Mouse (Mus musculus): ENCODE measurements around the gene Faf1. TPM values are rescaled to one million over a fixed set of nuclear protein-coding genes. Genes with fewer than 3 reads are reported as not detected.

Faf1 gene
- polyA plus RNA-seq (2014; fragmentation: Nextera tagmentation; extraction: Ambion mirVana) = 27.5 and 29.9 TPM in 2 replicates

DNA sequence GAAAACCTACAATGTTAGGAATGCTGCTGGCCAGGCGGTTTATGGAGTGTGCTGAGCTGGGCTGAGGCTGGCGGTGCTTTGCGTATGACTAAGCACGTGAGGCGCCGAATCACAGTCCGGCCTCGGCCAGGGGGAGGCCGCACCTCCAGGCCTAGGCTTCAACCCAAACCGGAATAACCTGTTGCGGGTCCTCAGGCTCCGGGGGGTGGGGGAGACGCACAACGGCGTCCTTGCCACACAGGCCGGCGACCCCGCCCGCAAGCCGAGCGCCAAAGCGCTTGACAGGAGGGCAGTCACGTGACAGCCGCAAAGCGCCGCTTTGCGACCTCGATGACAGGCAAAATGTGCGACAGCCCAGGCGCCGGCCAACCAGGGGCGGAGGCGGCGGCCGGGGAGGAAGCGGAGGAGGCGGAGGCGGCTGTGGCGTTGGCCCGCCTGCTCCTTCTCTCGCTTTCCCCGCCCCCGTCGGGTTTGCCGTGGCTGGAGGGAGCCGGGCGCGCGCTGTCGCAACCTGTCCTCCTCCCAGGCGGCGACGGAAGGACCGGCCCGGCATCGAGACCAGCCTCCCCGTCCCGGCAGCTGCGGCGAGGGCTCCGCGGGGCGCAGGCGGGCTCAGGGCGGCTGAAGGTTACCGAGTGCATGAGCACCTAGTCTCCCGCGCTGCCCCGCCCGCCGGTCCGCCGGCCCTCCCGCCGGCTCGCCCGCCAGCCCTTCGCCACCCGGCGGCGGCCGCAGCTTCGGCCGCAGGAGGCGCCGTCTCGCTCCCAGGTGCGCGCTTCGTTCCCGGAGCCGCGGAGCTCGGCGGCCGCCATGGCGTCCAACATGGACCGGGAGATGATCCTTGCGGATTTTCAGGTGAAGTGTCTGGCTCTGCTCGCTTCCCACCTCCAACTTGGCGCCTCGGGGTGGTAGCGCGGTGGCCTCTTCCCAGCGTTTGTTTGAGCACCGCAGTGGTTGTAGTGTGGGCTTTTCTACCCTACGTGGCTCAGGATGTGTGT is at the start of gene Faf1:
Faf1 (plus strand) TSS at position 371 of the 998 bp plus-strand sequence.
- under 1% methylated on average over 90 of the region's 107 CpGs for WGBS

DNA sequence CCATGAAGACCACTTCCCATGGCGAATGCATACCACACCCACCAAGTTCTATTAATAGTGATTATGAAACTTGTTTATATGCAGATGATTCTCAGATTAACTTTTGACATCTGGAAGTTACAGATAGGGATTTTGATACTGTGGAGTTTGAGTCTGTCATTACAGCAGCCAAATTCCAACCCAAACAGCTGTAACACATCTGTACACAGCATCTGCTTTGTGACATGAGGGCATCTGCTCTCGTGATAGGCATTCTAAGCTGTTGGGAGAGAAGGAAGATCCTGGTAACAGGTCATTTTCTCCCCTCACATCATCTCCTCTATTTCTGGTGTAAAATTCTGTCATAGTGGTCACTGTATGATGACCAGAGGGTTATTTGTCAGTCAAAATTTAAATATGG is 46.2 kb upstream of the Faf1 start:
- Histone ChIP-seq H3K4me1 (ENCODE audit: control insufficient read depth in 2 of 2, insufficient read depth in 2 of 2, low read length in 2 of 2) (no peaks in the 10 kb centered on the region), H3K9ac (ENCODE audit: low read length) (no peak overlapping the region), H3K27ac (replicated peaks in 1 of 2; ENCODE audit: control insufficient read depth in 1 of 2, insufficient read depth in 1 of 2, low read depth in 2 of 2, low read length in 2 of 2) (no peak overlapping the region), H3K27me3 (ENCODE audit: control insufficient read depth, insufficient read depth, low read length) (no peaks in the 10 kb centered on the region), H3K36me3 (ENCODE audit: control insufficient read depth, insufficient read depth, low read length) (no peaks in the 10 kb centered on the region), H3K4me2 (ENCODE audit: low read length) (no peak overlapping the region), H3K4me3 (ENCODE audit: control insufficient read depth in 1 of 2, insufficient read depth in 1 of 2, low read depth in 1 of 2, low read length in 2 of 2) (no peak overlapping the region), H3K9me3 (ENCODE audit: control insufficient read depth, low read length) (no peaks in the 10 kb centered on the region)
- 53% methylated on average over 2 of the region's 2 CpGs for WGBS
- ATAC-seq (ENCODE audit: insufficient number of reproducible peaks, insufficient read depth, low FRiP score, low read depth) = no peak

More for the DNA sequence above, at the start of gene Faf1:
- ATAC-seq (ENCODE audit: insufficient number of reproducible peaks, insufficient read depth, low FRiP score, low read depth) = peak; percentile 97
- peak within 1 kb of the TSS; percentile 93 for H3K9ac ChIP-seq (ENCODE audit: low read length)
- H3K4me3 ChIP-seq (ENCODE audit: control insufficient read depth in 1 of 2, insufficient read depth in 1 of 2, low read depth in 1 of 2, low read length in 2 of 2) = peak within 1 kb of the TSS; percentile 89 to 90
- H3K9me3 ChIP-seq (ENCODE audit: control insufficient read depth, low read length) = no peaks in the 10 kb centered on the region
- peaks cover 0 to 9% of the 10 kb centered on the region in 2 experiments; a peak in 2 of 4 replicates for H3K4me1 ChIP-seq (ENCODE audit: control insufficient read depth in 2 of 2, insufficient read depth in 2 of 2, low read length in 2 of 2)
- H3K27me3 ChIP-seq (ENCODE audit: control insufficient read depth, insufficient read depth, low read length) = no peaks in the 10 kb centered on the region
- no peaks in the 10 kb centered on the region for H3K36me3 ChIP-seq (ENCODE audit: control insufficient read depth, insufficient read depth, low read length)
- peak within 1 kb of the TSS; percentile 80 for H3K4me2 ChIP-seq (ENCODE audit: low read length)
- H3K27ac ChIP-seq (replicated peaks in 1 of 2; ENCODE audit: control insufficient read depth in 1 of 2, insufficient read depth in 1 of 2, low read depth in 2 of 2, low read length in 2 of 2) = peak within 1 kb of the TSS; percentile 96 to 97

- Histone ChIP-seq H3K27me3 (ENCODE audit: control insufficient read depth, insufficient read depth, low read length) (no peaks in the 10 kb centered on the region), H3K4me1 (ENCODE audit: control insufficient read depth in 2 of 2, insufficient read depth in 2 of 2, low read length in 2 of 2) (no peaks in the 10 kb centered on the region), H3K4me3 (ENCODE audit: control insufficient read depth in 1 of 2, insufficient read depth in 1 of 2, low read depth in 1 of 2, low read length in 2 of 2) (no peak overlapping the region), H3K4me2 (ENCODE audit: low read length) (no peak overlapping the region), H3K27ac (replicated peaks in 1 of 2; ENCODE audit: control insufficient read depth in 1 of 2, insufficient read depth in 1 of 2, low read depth in 2 of 2, low read length in 2 of 2) (no peak overlapping the region), H3K9me3 (ENCODE audit: control insufficient read depth, low read length) (no peaks in the 10 kb centered on the region), H3K9ac (ENCODE audit: low read length) (no peak overlapping the region), H3K36me3 (ENCODE audit: control insufficient read depth, insufficient read depth, low read length) (no peaks in the 10 kb centered on the region)
- WGBS = 76% methylated on average over 4 of the region's 4 CpGs
- ATAC-seq (ENCODE audit: insufficient number of reproducible peaks, insufficient read depth, low FRiP score, low read depth) = no peak
Observed at GRCm38 (mm10) chr4:109631029-109631428, 45.4 kb upstream of the Faf1 start.

DNA sequence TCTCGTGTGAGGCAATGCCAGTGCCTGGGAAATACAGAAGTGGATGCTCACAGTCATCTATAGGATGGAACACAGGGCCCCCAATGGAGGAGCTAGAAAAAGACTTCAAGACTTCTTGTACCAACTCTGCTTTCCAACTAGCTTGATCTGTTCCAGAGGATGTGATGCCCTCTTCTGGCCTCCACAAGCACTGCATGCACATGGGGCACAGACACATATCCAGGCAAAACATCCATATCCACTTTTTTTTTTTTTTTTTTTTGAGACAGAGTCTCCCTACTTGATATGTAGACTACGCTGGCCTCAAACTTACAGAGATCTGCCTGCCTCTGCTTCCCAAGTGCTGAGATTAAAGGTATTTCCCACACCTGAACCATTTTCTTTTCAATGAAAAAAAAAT is 41.4 kb upstream of the Faf1 start:
- Histone ChIP-seq H3K36me3 (ENCODE audit: control insufficient read depth, insufficient read depth, low read length) (no peaks in the 10 kb centered on the region), H3K27me3 (ENCODE audit: control insufficient read depth, insufficient read depth, low read length) (no peaks in the 10 kb centered on the region), H3K4me1 (ENCODE audit: control insufficient read depth in 2 of 2, insufficient read depth in 2 of 2, low read length in 2 of 2) (no peaks in the 10 kb centered on the region), H3K9me3 (ENCODE audit: control insufficient read depth, low read length) (no peaks in the 10 kb centered on the region), H3K4me2 (ENCODE audit: low read length) (no peak overlapping the region), H3K27ac (replicated peaks in 1 of 2; ENCODE audit: control insufficient read depth in 1 of 2, insufficient read depth in 1 of 2, low read depth in 2 of 2, low read length in 2 of 2) (no peak overlapping the region), H3K9ac (ENCODE audit: low read length) (no peak overlapping the region), H3K4me3 (ENCODE audit: control insufficient read depth in 1 of 2, insufficient read depth in 1 of 2, low read depth in 1 of 2, low read length in 2 of 2) (no peak overlapping the region)
- 96% methylated on average over 2 of the region's 2 CpGs for WGBS
- no peak for ATAC-seq (ENCODE audit: insufficient number of reproducible peaks, insufficient read depth, low FRiP score, low read depth)

DNA sequence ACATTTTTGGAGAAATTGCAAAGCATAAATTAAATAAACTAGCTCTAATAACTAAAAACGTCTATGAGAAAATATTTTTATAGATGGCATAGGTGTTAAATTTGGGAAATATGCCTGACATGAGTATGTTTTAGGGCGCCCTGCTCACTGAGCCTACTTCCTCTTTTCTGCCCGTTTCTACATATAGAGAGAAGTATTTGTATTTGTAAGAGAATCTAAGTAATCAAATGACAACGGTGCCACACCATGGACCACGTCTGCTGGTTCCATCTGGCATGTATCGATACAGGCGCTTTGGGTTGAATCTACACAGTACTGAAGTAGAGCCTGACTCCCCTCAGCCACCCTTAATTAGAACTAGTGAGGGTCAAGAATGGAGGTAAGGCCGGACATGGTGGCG is 37.0 kb upstream of the Faf1 start:
- Histone ChIP-seq H3K4me2 (ENCODE audit: low read length) (no peak overlapping the region), H3K27me3 (ENCODE audit: control insufficient read depth, insufficient read depth, low read length) (no peaks in the 10 kb centered on the region), H3K4me3 (ENCODE audit: control insufficient read depth in 1 of 2, insufficient read depth in 1 of 2, low read depth in 1 of 2, low read length in 2 of 2) (no peak overlapping the region), H3K36me3 (ENCODE audit: control insufficient read depth, insufficient read depth, low read length) (no peaks in the 10 kb centered on the region), H3K4me1 (ENCODE audit: control insufficient read depth in 2 of 2, insufficient read depth in 2 of 2, low read length in 2 of 2) (no peaks in the 10 kb centered on the region), H3K9me3 (ENCODE audit: control insufficient read depth, low read length) (no peaks in the 10 kb centered on the region), H3K27ac (replicated peaks in 1 of 2; ENCODE audit: control insufficient read depth in 1 of 2, insufficient read depth in 1 of 2, low read depth in 2 of 2, low read length in 2 of 2) (no peak overlapping the region), H3K9ac (ENCODE audit: low read length) (no peak overlapping the region)
- WGBS = 79% methylated on average over 9 of the region's 9 CpGs
- ATAC-seq (ENCODE audit: insufficient number of reproducible peaks, insufficient read depth, low FRiP score, low read depth) = no peak

GRCm38 (mm10) chr4:109640141-109640540 is 36.2 kb upstream of the Faf1 start:
- no peaks in the 10 kb centered on the region for H3K4me1 ChIP-seq (ENCODE audit: control insufficient read depth in 2 of 2, insufficient read depth in 2 of 2, low read length in 2 of 2)
- H3K36me3 ChIP-seq (ENCODE audit: control insufficient read depth, insufficient read depth, low read length) = no peaks in the 10 kb centered on the region
- WGBS = 94% methylated on average over 7 of the region's 7 CpGs
- no peak overlapping the region for H3K4me2 ChIP-seq (ENCODE audit: low read length)
- H3K9me3 ChIP-seq (ENCODE audit: control insufficient read depth, low read length) = no peaks in the 10 kb centered on the region
- no peak for ATAC-seq (ENCODE audit: insufficient number of reproducible peaks, insufficient read depth, low FRiP score, low read depth)
- H3K9ac ChIP-seq (ENCODE audit: low read length) = no peak overlapping the region
- no peak overlapping the region for H3K27ac ChIP-seq (replicated peaks in 1 of 2; ENCODE audit: control insufficient read depth in 1 of 2, insufficient read depth in 1 of 2, low read depth in 2 of 2, low read length in 2 of 2)
- H3K27me3 ChIP-seq (ENCODE audit: control insufficient read depth, insufficient read depth, low read length) = no peaks in the 10 kb centered on the region
- H3K4me3 ChIP-seq (ENCODE audit: control insufficient read depth in 1 of 2, insufficient read depth in 1 of 2, low read depth in 1 of 2, low read length in 2 of 2) = no peak overlapping the region

- 69% methylated on average over 3 of the region's 3 CpGs for WGBS
- H3K27me3 ChIP-seq (ENCODE audit: control insufficient read depth, insufficient read depth, low read length) = no peaks in the 10 kb centered on the region
- no peak overlapping the region for H3K4me2 ChIP-seq (ENCODE audit: low read length)
- no peak overlapping the region for H3K27ac ChIP-seq (replicated peaks in 1 of 2; ENCODE audit: control insufficient read depth in 1 of 2, insufficient read depth in 1 of 2, low read depth in 2 of 2, low read length in 2 of 2)
- no peak overlapping the region for H3K4me3 ChIP-seq (ENCODE audit: control insufficient read depth in 1 of 2, insufficient read depth in 1 of 2, low read depth in 1 of 2, low read length in 2 of 2)
- H3K4me1 ChIP-seq (ENCODE audit: control insufficient read depth in 2 of 2, insufficient read depth in 2 of 2, low read length in 2 of 2) = no peaks in the 10 kb centered on the region
- H3K9me3 ChIP-seq (ENCODE audit: control insufficient read depth, low read length) = no peaks in the 10 kb centered on the region
- no peaks in the 10 kb centered on the region for H3K36me3 ChIP-seq (ENCODE audit: control insufficient read depth, insufficient read depth, low read length)
- no peak overlapping the region for H3K9ac ChIP-seq (ENCODE audit: low read length)
- ATAC-seq (ENCODE audit: insufficient number of reproducible peaks, insufficient read depth, low FRiP score, low read depth) = no peak
Observed at GRCm38 (mm10) chr4:109641451-109641850, 34.9 kb upstream of the Faf1 start.

Data from heart, embryonic 14.5 days (tissue).